Mouse (Mus musculus) thymus, adult 2 months (tissue): ENCODE measurements at regions not wholly inside any gene's neighbourhood (a gene's known extent, or its start where the extent isn't known, plus 50 kb on each side); places are given as distances from the start of the nearest gene placed in this dataset.

Experiments
- CTCF ChIP-seq: fragments of 200-500 bp; IDR thresholded peaks from 2 replicates; pipeline ENCODE4 v1.5.1; 2012; ENCODE audit warnings: mild to moderate bottlenecking, control low read depth, low read length, moderate library complexity, borderline replicate concordance; ENCODE audit not compliant: control insufficient read depth, poor library complexity, insufficient read depth; ENCODE audit errors: extremely low read depth
- POLR2A ChIP-seq: fragments of 200-500 bp; IDR thresholded peaks from 2 replicates; pipeline ENCODE4 v1.6.1; 2012; ENCODE audit warnings: mild to moderate bottlenecking, low read length, control low read depth, moderate library complexity; ENCODE audit not compliant: control insufficient read depth, poor library complexity, insufficient read depth; ENCODE audit errors: extremely low read depth

DNA sequence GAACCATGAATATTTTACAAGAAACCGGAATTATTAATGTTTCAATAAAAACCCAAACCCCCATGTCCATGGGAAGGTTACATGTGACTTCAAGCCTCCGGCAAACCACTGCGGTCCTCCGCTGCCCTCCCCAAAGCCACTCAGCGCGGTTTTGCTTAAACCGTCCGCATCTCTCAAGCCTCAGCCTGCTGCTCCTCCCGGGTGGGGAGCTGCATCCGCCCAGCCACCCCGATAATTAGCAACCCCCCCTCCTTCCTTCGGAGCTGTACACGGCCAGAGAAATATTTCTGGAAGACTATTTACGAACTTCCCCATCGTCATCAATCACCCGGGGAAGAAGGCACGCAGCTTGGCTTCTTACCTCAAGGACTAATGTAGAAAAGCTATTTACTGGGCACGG lies 94.7 kb upstream of the Runx3 start:
- TF ChIP-seq POLR2A (no peak), CTCF (no peak)
